Mouse (Mus musculus) liver, postnatal 0 days (tissue): ENCODE measurements around the gene Zfp113. TPM values are rescaled to one million over a fixed set of nuclear protein-coding genes. Genes with fewer than 3 reads are reported as not detected.

Experiments
- ATAC-seq: fragments of 200-750 bp; cut with Nextera tagmentation; 2 replicates; pipeline ENCODE4 v1.8.0; 2017; ENCODE audit warnings: mild to moderate bottlenecking, moderate library complexity
- DNase-seq: peaks from one replicate; pipeline ENCODE4 v3.0.0-alpha.2; 2016
- H3K27ac ChIP-seq: fragments of 300-500 bp; sonication (generic); 2 replicates; pipeline ENCODE4 v1.5.1; 2014; ENCODE audit warnings: antibody characterized with exemption, moderate library complexity, mild to moderate bottlenecking, low read depth
- H3K27me3 ChIP-seq: fragments of 300-500 bp; sonication (generic); 2 replicates; pipeline ENCODE4 v1.6.1; 2014; ENCODE audit warnings: low read length, control low read depth, mixed read lengths; ENCODE audit not compliant: insufficient read depth
- H3K36me3 ChIP-seq: fragments of 300-500 bp; sonication (generic); replicated peaks from 2 replicates; pipeline ENCODE4 v1.6.1; 2014; ENCODE audit warnings: mild to moderate bottlenecking, control low read depth, low read length, moderate library complexity, mixed read lengths; ENCODE audit not compliant: insufficient read depth
- H3K4me1 ChIP-seq: fragments of 300-500 bp; sonication (generic); 2 replicates; pipeline ENCODE4 v1.6.1; 2014; ENCODE audit warnings: antibody characterized with exemption, mild to moderate bottlenecking, control low read depth; ENCODE audit not compliant: insufficient read depth
- H3K4me2 ChIP-seq: fragments of 300-500 bp; sonication (generic); 2 replicates; pipeline ENCODE4 v1.6.1; 2014; ENCODE audit warnings: low read depth, mild to moderate bottlenecking, low read length, moderate library complexity, mixed read lengths
- H3K4me3 ChIP-seq: fragments of 300-500 bp; sonication (generic); 2 replicates; pipeline ENCODE4 v1.5.1; 2014; ENCODE audit warnings: low read depth, low read length
- H3K9ac ChIP-seq: fragments of 300-500 bp; sonication (generic); replicated peaks from 2 replicates; pipeline ENCODE4 v1.6.1; 2014; ENCODE audit warnings: mild to moderate bottlenecking, moderate library complexity
- H3K9me3 ChIP-seq: fragments of 300-500 bp; sonication (generic); 2 replicates; pipeline ENCODE4 v1.6.1; 2016; ENCODE audit warnings: mild to moderate bottlenecking, control low read depth, low read length, mixed read lengths
- CTCF ChIP-seq: sonication (generic); IDR thresholded peaks from 2 replicates; pipeline ENCODE4 v1.5.1; 2016; ENCODE audit warnings: antibody characterized with exemption, low read depth
- EP300 ChIP-seq: IDR thresholded peaks from 2 replicates; pipeline ENCODE4 v1.6.1; 2016; ENCODE audit warnings: antibody characterized with exemption, low read depth, mild to moderate bottlenecking
- WGBS: fragments of 180-500 bp; shearing (Covaris S2); extraction: QIAGEN DNeasy Blood & Tissue Kit; methylation state at CpG from one replicate; pipeline ENCODE4 v1.1.7; 2014; ENCODE audit not compliant: insufficient replicate concordance; 5-methylcytosine and 5-hydroxymethylcytosine counted together
- microRNA counts: library from miRNA; unstranded; fragments of <30 nt; microRNA quantifications from one replicate; lab custom pipeline; 2015
- microRNA-seq: library from miRNA; unstranded; fragments of <30 nt; microRNA quantifications from one replicate; pipeline ENCODE4, GENCODE M21; 2016
- polyA plus RNA-seq: library from polyadenylated mRNA; unstranded; fragments of >200 nt; fragmentation: Nextera tagmentation; extraction: Ambion mirVana; gene quantifications from 2 replicates; pipeline ENCODE4 v1.2.1, GENCODE M21; 2015

Zfp113 gene
- polyA plus RNA-seq, 1 experiment from 2014 or later, result 6.5 TPM

- Histone ChIP-seq H3K27ac (no peak overlapping the region), H3K27me3 (no peaks in the 10 kb centered on the region), H3K36me3 (peaks cover 28% of the 10 kb centered on the region), H3K9me3 (no peaks in the 10 kb centered on the region), H3K4me2 (no peak overlapping the region), H3K4me1 (peaks cover 29% of the 10 kb centered on the region), H3K4me3 (no peak overlapping the region), H3K9ac (no peak overlapping the region)
- DNase-seq (no peak), ATAC-seq (no peak)
- TF ChIP-seq EP300 (no peak), CTCF (no peak)
- WGBS, result 89% methylated on average over 5 of the region's 5 CpGs
Measured at GRCm38 (mm10) chr5:138090737-138091136, 64.8 kb downstream of the Zfp113 start.

- peaks cover 29% of the 10 kb centered on the region for H3K4me1 ChIP-seq
- no peak overlapping the region for H3K9ac ChIP-seq
- peak overlapping the region; percentile 53 for H3K4me2 ChIP-seq
- no peaks in the 10 kb centered on the region for H3K27me3 ChIP-seq
- peak overlapping the region; percentile 83; the same call in 1 of the 2 replicates for H3K27ac ChIP-seq
- DNase-seq (no peak), ATAC-seq (no peak)
- no peak overlapping the region for H3K4me3 ChIP-seq
- peaks cover 25% of the 10 kb centered on the region for H3K36me3 ChIP-seq
- TF ChIP-seq EP300, result no peak
- peak; percentile 69 for TF ChIP-seq CTCF
- 57% methylated on average over 3 of the region's 3 CpGs for WGBS
- H3K9me3 ChIP-seq, result no peaks in the 10 kb centered on the region
Measured at GRCm38 (mm10) chr5:138090271-138090670, 65.3 kb downstream of the Zfp113 start.

MicroRNAs within 50 kb of the gene (microRNA counts, 519-probe panel; counts per million panel counts)
- microRNA mmu-miR-106b (lab: Ali Mortazavi, UCI) (5,567 counts per million, percentile 63 among the panel's probes with 10 or more counts), microRNA mmu-miR-25 (lab: Ali Mortazavi, UCI) (7,977 counts per million, percentile 92 among the panel's probes with 10 or more counts), microRNA mmu-miR-93 (lab: Ali Mortazavi, UCI) (5,465 counts per million, percentile 62 among the panel's probes with 10 or more counts)

Small RNAs within 50 kb of the gene (microRNA-seq; reads per million reads assigned to microRNA genes)
- gene Mir106b (5,646 reads per million, percentile 88 among the genes with 10 or more reads in this experiment), gene Mir25 (1,101 reads per million, percentile 73 among the genes with 10 or more reads in this experiment), gene Mir93 (6,501 reads per million, percentile 90 among the genes with 10 or more reads in this experiment)

Other genes starting within 250 kb of the Zfp113 start
- gene Cyp3a13, start 234.1 kb downstream of the Zfp113 start, polyA plus RNA-seq, result 81.3 and 89.1 TPM in 2 replicates
- gene Gjc3, start 192.6 kb downstream of the Zfp113 start, polyA plus RNA-seq, result 0.22 and 0.26 TPM in 2 replicates
- gene Azgp1, start 174.2 kb downstream of the Zfp113 start, polyA plus RNA-seq, result 745 and 764 TPM in 2 replicates
- gene Smok3a, start 134.5 kb downstream of the Zfp113 start, polyA plus RNA-seq, result not detected in 2 replicates
- gene Smok3b, start 134.3 kb downstream of the Zfp113 start, polyA plus RNA-seq, result not detected in 2 replicates
- gene Smok3c, start 102.5 kb downstream of the Zfp113 start, polyA plus RNA-seq, result not detected in 2 replicates
- gene Zkscan1, start 70.7 kb downstream of the Zfp113 start, polyA plus RNA-seq, result 3.5 and 4.2 TPM in 2 replicates
- gene Zscan21, start 38.8 kb downstream of the Zfp113 start, polyA plus RNA-seq, result 10.3 and 12.3 TPM in 2 replicates
- gene Cops6, start 5.3 kb upstream of the Zfp113 start, polyA plus RNA-seq, result 197 and 222 TPM in 2 replicates
- 3.0 and 3.8 TPM in 2 replicates for gene Ap4m1, start 16.3 kb upstream of the Zfp113 start, polyA plus RNA-seq
- 74.7 and 83.3 TPM in 2 replicates for gene Mcm7, start 16.7 kb upstream of the Zfp113 start, polyA plus RNA-seq
- 17.3 and 20.6 TPM in 2 replicates for gene Taf6, start 31.7 kb upstream of the Zfp113 start, polyA plus RNA-seq
- gene Cnpy4, start 31.7 kb upstream of the Zfp113 start, polyA plus RNA-seq, result 6.7 and 7.5 TPM in 2 replicates
- 2.9 and 3.2 TPM in 2 replicates for gene Mblac1, start 38.6 kb upstream of the Zfp113 start, polyA plus RNA-seq
- 0.53 and 0.58 TPM in 2 replicates for gene Nxpe5, start 70.2 kb upstream of the Zfp113 start, polyA plus RNA-seq
- 47.5 and 47.8 TPM in 2 replicates for gene Lamtor4, start 99.7 kb upstream of the Zfp113 start, polyA plus RNA-seq
- gene BC037034, start 108.3 kb upstream of the Zfp113 start, polyA plus RNA-seq, result 2.3 and 2.4 TPM in 2 replicates
- 0.12 TPM in 1 of 2 replicates, not detected in the other for gene Gal3st4, start 117.1 kb upstream of the Zfp113 start, polyA plus RNA-seq
- not detected in 2 replicates for gene Gm43720, start 124.2 kb upstream of the Zfp113 start, polyA plus RNA-seq
- 0.21 and 0.44 TPM in 2 replicates for gene Gpc2, start 124.3 kb upstream of the Zfp113 start, polyA plus RNA-seq
- 0.41 and 0.44 TPM in 2 replicates for gene Stag3, start 124.5 kb upstream of the Zfp113 start, polyA plus RNA-seq
- gene Pvrig, start 186.2 kb upstream of the Zfp113 start, polyA plus RNA-seq, result 0.46 and 0.56 TPM in 2 replicates